Mouse (Mus musculus): ENCODE data around the gene Foxp4. TPM values are rescaled to one million over a fixed set of nuclear protein-coding genes. Genes with fewer than 3 reads are reported as not detected.

Foxp4 gene
- total RNA-seq (2021) = 10 to 100 TPM; 43.1 to 50.6 TPM
- long read RNA-seq, experiment 1, partial matches to known transcripts = 36 of 41 reads
- long read RNA-seq, experiment 1, other reads (novel, unspliced or antisense) = 4 of 41 reads
- long read RNA-seq, experiment 2, partial matches to known transcripts = 16 of 24 reads
- long read RNA-seq, experiment 2, other reads (novel, unspliced or antisense) = 5 of 24 reads

- TF ChIP-seq CTCF (IDR thresholded peaks at IDR 0.05) = no peak
- intact Hi-C loops (cut with DNase I) = loop anchor here (2.0 kb wide), 3 partner anchors 50 to 118 kb away; no protein-coding TSS in a partner anchor
- peak within 1 kb of the TSS; percentile 44; the same call in 1 of the 2 replicates for H3K27ac ChIP-seq
- H3K4me3 ChIP-seq = peak within 1 kb of the TSS; percentile 58
- DNase-seq (ENCODE audit: extremely low spot score in 1 of 2, low spot score in 2 of 2) = peak; percentile 72 to 74
Observed at GRCm38 (mm10) chr17:47924383-47925339, at the start of gene Foxp4. Gene Foxp4, minus strand, starts transcription at chr17:47924645.

- no peak; the same call in 1 of the 2 replicates for TF ChIP-seq CTCF (IDR thresholded peaks at IDR 0.05)
- peak; percentile 21 to 26 for DNase-seq (ENCODE audit: extremely low spot score in 1 of 2, low spot score in 2 of 2)
- peak overlapping the region; percentile 38 for H3K4me3 ChIP-seq
- intact Hi-C loops (cut with DNase I) = loop anchor here (2.0 kb wide), 1 partner anchor 49 kb away; the partner anchor contains the start of gene Foxp4
- no peak overlapping the region for H3K27ac ChIP-seq
Observed at GRCm38 (mm10) chr17:47973563-47974472, 49.4 kb upstream of the Foxp4 start.

- H3K4me3 ChIP-seq = no peak overlapping the region
- no peak overlapping the region for H3K27ac ChIP-seq
- intact Hi-C loops (cut with DNase I) = no loop called here
- DNase-seq (ENCODE audit: extremely low spot score in 1 of 2, low spot score in 2 of 2) = no peak
- no peak for TF ChIP-seq CTCF (IDR thresholded peaks at IDR 0.05)
Observed at GRCm38 (mm10) chr17:47965885-47966505, 41.5 kb upstream of the Foxp4 start.

- no peak for TF ChIP-seq CTCF (IDR thresholded peaks at IDR 0.05)
- Histone ChIP-seq H3K4me3 (no peak overlapping the region), H3K27ac (no peak overlapping the region)
- no peak for DNase-seq (ENCODE audit: extremely low spot score in 1 of 2, low spot score in 2 of 2)
- intact Hi-C loops (cut with DNase I) = no loop called here
Observed at GRCm38 (mm10) chr17:47958046-47958790, 33.8 kb upstream of the Foxp4 start.

- Histone ChIP-seq H3K4me3 (no peak overlapping the region), H3K27ac (no peak overlapping the region)
- no peak for TF ChIP-seq CTCF (IDR thresholded peaks at IDR 0.05)
- intact Hi-C loops (cut with DNase I) = no loop called here
- no peak for DNase-seq (ENCODE audit: extremely low spot score in 1 of 2, low spot score in 2 of 2)
Observed at GRCm38 (mm10) chr17:47956486-47956885, 32.0 kb upstream of the Foxp4 start.

GRCm38 (mm10) chr17:47955054-47955741 lies 30.8 kb upstream of the Foxp4 start:
- intact Hi-C loops (cut with DNase I) = no loop called here
- TF ChIP-seq CTCF (IDR thresholded peaks at IDR 0.05) = no peak
- no peak overlapping the region for H3K27ac ChIP-seq
- no peak for DNase-seq (ENCODE audit: extremely low spot score in 1 of 2, low spot score in 2 of 2)
- no peak overlapping the region for H3K4me3 ChIP-seq

GRCm38 (mm10) chr17:47953231-47953630 lies 28.8 kb upstream of the Foxp4 start:
- no peak for TF ChIP-seq CTCF (IDR thresholded peaks at IDR 0.05)
- Histone ChIP-seq H3K27ac (no peak overlapping the region), H3K4me3 (no peak overlapping the region)
- intact Hi-C loops (cut with DNase I) = no loop called here
- no peak for DNase-seq (ENCODE audit: extremely low spot score in 1 of 2, low spot score in 2 of 2)

- DNase-seq (ENCODE audit: extremely low spot score in 1 of 2, low spot score in 2 of 2) = no peak
- intact Hi-C loops (cut with DNase I) = no loop called here
- no peak overlapping the region for H3K27ac ChIP-seq
Observed at GRCm38 (mm10) chr17:47952368-47953081, 28.1 kb upstream of the Foxp4 start.

GRCm38 (mm10) chr17:47951452-47951851 lies 27.0 kb upstream of the Foxp4 start:
- no peak for DNase-seq (ENCODE audit: extremely low spot score in 1 of 2, low spot score in 2 of 2)
- intact Hi-C loops (cut with DNase I) = no loop called here
- TF ChIP-seq CTCF (IDR thresholded peaks at IDR 0.05) = no peak
- no peak overlapping the region for H3K4me3 ChIP-seq
- H3K27ac ChIP-seq = no peak overlapping the region

More at GRCm38 (mm10) chr17:47952368-47953081, 28.1 kb upstream of the Foxp4 start:
- no peak for TF ChIP-seq CTCF (IDR thresholded peaks at IDR 0.05)
- no peak overlapping the region for H3K4me3 ChIP-seq
